Mouse (Mus musculus) liver, adult (tissue): ENCODE results near the gene Hjurp.

ENCODE experiments used
- GATA4 ChIP-seq: IDR thresholded peaks from 2 replicates; pipeline ENCODE4 v1.6.1; 2014; ENCODE audit warnings: mild to moderate bottlenecking, low read length; ENCODE audit not compliant: insufficient replicate concordance

Hjurp gene

GRCm38 (mm10) chr1:88232664-88233380 lies 44.6 kb downstream of the Hjurp start:
- no peak for TF ChIP-seq GATA4

GRCm38 (mm10) chr1:88231803-88232499 lies 45.5 kb downstream of the Hjurp start:
- TF ChIP-seq GATA4: no peak

GRCm38 (mm10) chr1:88230981-88231802 lies 46.2 kb downstream of the Hjurp start:
- TF ChIP-seq GATA4: no peak

- TF ChIP-seq GATA4: no peak
Measured at GRCm38 (mm10) chr1:88230421-88230820, 47.0 kb downstream of the Hjurp start.

GRCm38 (mm10) chr1:88229986-88230385 lies 47.4 kb downstream of the Hjurp start:
- no peak for TF ChIP-seq GATA4

GRCm38 (mm10) chr1:88229566-88229965 lies 47.9 kb downstream of the Hjurp start:
- no peak for TF ChIP-seq GATA4

GRCm38 (mm10) chr1:88228121-88228520 lies 49.3 kb downstream of the Hjurp start:
- no peak for TF ChIP-seq GATA4

- TF ChIP-seq GATA4: no peak
Measured at GRCm38 (mm10) chr1:88227482-88227881, 50.0 kb downstream of the Hjurp start.

- no peak for TF ChIP-seq GATA4
Measured at GRCm38 (mm10) chr1:88226670-88227379, 50.6 kb downstream of the Hjurp start, which contains the start of gene Mroh2a. Gene Mroh2a (plus strand): TSS chr1:88226986.

GRCm38 (mm10) chr1:88225741-88226140 lies 51.7 kb downstream of the Hjurp start:
- no peak for TF ChIP-seq GATA4

GRCm38 (mm10) chr1:88224029-88224776 lies 53.2 kb downstream of the Hjurp start:
- TF ChIP-seq GATA4: no peak

GRCm38 (mm10) chr1:88223591-88223990 lies 53.8 kb downstream of the Hjurp start:
- TF ChIP-seq GATA4: no peak

GRCm38 (mm10) chr1:88222216-88222615 lies 55.2 kb downstream of the Hjurp start:
- TF ChIP-seq GATA4: no peak

GRCm38 (mm10) chr1:88220336-88220735 lies 57.1 kb downstream of the Hjurp start:
- TF ChIP-seq GATA4: no peak
